Mouse (Mus musculus) splenic B cell, adult 2 months (primary cell): ENCODE results near the gene Rsph4a.
"Not testable (repeated sequence)": the region's sequence is repeated elsewhere in the genome, so short reads cannot be mapped to it uniquely, and the experiment has no call there.

Experiments
- DNase-seq: peaks from one replicate; pipeline ENCODE4 v3.0.0-alpha.2; 2011; ENCODE audit warnings: low read depth, low spot score
- H3K27me3 ChIP-seq: 2 replicates; pipeline ENCODE4 v1.6.1; 2012; ENCODE audit warnings: mild to moderate bottlenecking, low read length, moderate library complexity, mixed read lengths; ENCODE audit not compliant: control insufficient read depth, poor library complexity, insufficient read depth, severe bottlenecking
- H3K36me3 ChIP-seq: 2 replicates; pipeline ENCODE4 v1.6.1; 2012; ENCODE audit warnings: mild to moderate bottlenecking, low read length, moderate library complexity, mixed read lengths; ENCODE audit not compliant: control insufficient read depth, poor library complexity, insufficient read depth, severe bottlenecking

The Rsph4a gene

GRCm38 (mm10) chr10:33904530-33905481 lies at the start of gene Rsph4a:
Gene Rsph4a, plus strand, starts transcription at chr10:33905111.
- DNase-seq, result no peak
- Histone ChIP-seq H3K27me3 (peaks cover 2% of the 10 kb centered on the region; the same call in 1 of the 2 replicates), H3K36me3 (no peaks in the 10 kb centered on the region)

GRCm38 (mm10) chr10:33857421-33857820 lies 47.5 kb upstream of the Rsph4a start, which contains the start of gene Sult3a1:
Gene Sult3a1, plus strand, starts transcription at chr10:33857721.
- no peak for DNase-seq
- no peaks in the 10 kb centered on the region for H3K27me3 ChIP-seq
- H3K36me3 ChIP-seq, result no peaks in the 10 kb centered on the region

GRCm38 (mm10) chr10:33865994-33866393 lies 38.9 kb upstream of the Rsph4a start:
- no peaks in the 10 kb centered on the region for H3K36me3 ChIP-seq
- H3K27me3 ChIP-seq, result no peaks in the 10 kb centered on the region

GRCm38 (mm10) chr10:33870441-33870840 lies 34.5 kb upstream of the Rsph4a start:
- DNase-seq, result no peak

More at GRCm38 (mm10) chr10:33865994-33866393, 38.9 kb upstream of the Rsph4a start:
- DNase-seq, result no peak

GRCm38 (mm10) chr10:33872672-33873398 lies 32.1 kb upstream of the Rsph4a start:
- no peak for DNase-seq
- Histone ChIP-seq H3K27me3 (no peaks in the 10 kb centered on the region), H3K36me3 (no peaks in the 10 kb centered on the region)

More at GRCm38 (mm10) chr10:33870441-33870840, 34.5 kb upstream of the Rsph4a start:
- Histone ChIP-seq H3K36me3 (no peaks in the 10 kb centered on the region), H3K27me3 (no peaks in the 10 kb centered on the region)

- DNase-seq, H3K36me3 ChIP-seq: not testable (repeated sequence)
These were observed 22.5 kb upstream of the Rsph4a start for GRCm38 (mm10) chr10:33882411-33882810.

GRCm38 (mm10) chr10:33901520-33901919 lies 3.4 kb upstream of the Rsph4a start:
- not testable (repeated sequence) for DNase-seq, H3K27me3 ChIP-seq, H3K36me3 ChIP-seq

More at GRCm38 (mm10) chr10:33882411-33882810, 22.5 kb upstream of the Rsph4a start:
- H3K27me3 ChIP-seq, result not testable (repeated sequence)

GRCm38 (mm10) chr10:33905489-33905888 lies 578 bp downstream of the Rsph4a start:
- peaks cover 2% of the 10 kb centered on the region; the same call in 1 of the 2 replicates for H3K27me3 ChIP-seq
- no peak for DNase-seq
- no peaks in the 10 kb centered on the region for H3K36me3 ChIP-seq

- H3K27me3 ChIP-seq, result no peaks in the 10 kb centered on the region
- no peak for DNase-seq
- H3K36me3 ChIP-seq, result peaks cover 18% of the 10 kb centered on the region
These were observed 35.8 kb downstream of the Rsph4a start for GRCm38 (mm10) chr10:33940702-33941101.

GRCm38 (mm10) chr10:33945390-33945789 lies 40.5 kb downstream of the Rsph4a start:
- DNase-seq, result no peak
- Histone ChIP-seq H3K27me3 (no peaks in the 10 kb centered on the region), H3K36me3 (peaks cover 20% of the 10 kb centered on the region)

GRCm38 (mm10) chr10:33946336-33946735 lies 41.4 kb downstream of the Rsph4a start:
- Histone ChIP-seq H3K27me3 (no peaks in the 10 kb centered on the region), H3K36me3 (peaks cover 18% of the 10 kb centered on the region)
- no peak for DNase-seq

- DNase-seq, result peak; percentile 93
- Histone ChIP-seq H3K36me3 (peaks cover 5% of the 10 kb centered on the region), H3K27me3 (no peaks in the 10 kb centered on the region)
These were observed 46.1 kb downstream of the Rsph4a start, which contains the start of gene Zup1 for GRCm38 (mm10) chr10:33950803-33951583. Gene Zup1, minus strand, starts transcription at chr10:33951269.

- Histone ChIP-seq H3K36me3 (peaks cover 2% of the 10 kb centered on the region; the same call in 1 of the 2 replicates), H3K27me3 (no peaks in the 10 kb centered on the region)
- no peak for DNase-seq
These were observed 47.6 kb downstream of the Rsph4a start for GRCm38 (mm10) chr10:33952509-33952908.
